Mouse (Mus musculus) heart, adult 2 months (tissue): ENCODE data around the gene Apol7c. TPM values are rescaled to one million over a fixed set of nuclear protein-coding genes. Genes with fewer than 3 reads are reported as not detected.
A peak's percentile ranks its signal among the peaks of the same experiment; 100 is the strongest.
"Not testable (repeated sequence)": the region's sequence is repeated elsewhere in the genome, so short reads cannot be mapped to it uniquely, and the experiment has no call there.

Experiments used
- DNase-seq, 2 experiments: peaks; one replicate each; pipeline ENCODE4 v3.0.0; 2021
- H3K27ac ChIP-seq: fragments of 200-600 bp; 2 replicates; pipeline ENCODE4 v1.8.1; 2022
- H3K27me3 ChIP-seq: fragments of 200-500 bp; 2 replicates; pipeline ENCODE4 v1.6.1; 2012; ENCODE audit warnings: mild to moderate bottlenecking, low read length, inconsistent platforms, mixed read lengths; ENCODE audit not compliant: control insufficient read depth, insufficient read depth
- H3K36me3 ChIP-seq: fragments of 200-500 bp; 2 replicates; pipeline ENCODE4 v1.6.1; 2012; ENCODE audit warnings: low read length, inconsistent platforms; ENCODE audit not compliant: control insufficient read depth, insufficient read depth
- H3K4me1 ChIP-seq: fragments of 200-500 bp; 2 replicates; pipeline ENCODE4 v1.6.1; 2011; ENCODE audit warnings: low read length; ENCODE audit not compliant: control insufficient read depth, insufficient read depth
- H3K4me3 ChIP-seq: fragments of 200-600 bp; 2 replicates; pipeline ENCODE4 v1.8.1; 2022
- H3K79me2 ChIP-seq: fragments of 200-500 bp; replicated peaks from 2 replicates; pipeline ENCODE4 v1.6.1; 2012; ENCODE audit warnings: mild to moderate bottlenecking, inconsistent platforms, low read length, moderate library complexity, mixed read lengths; ENCODE audit not compliant: control insufficient read depth, insufficient read depth
- H3K9ac ChIP-seq: fragments of 200-500 bp; 2 replicates; pipeline ENCODE4 v1.6.1; 2012; ENCODE audit warnings: low read depth, mild to moderate bottlenecking, control low read depth, inconsistent platforms, low read length, mixed read lengths
- CTCF ChIP-seq: fragments of 200-600 bp; IDR thresholded peaks from 2 replicates; pipeline ENCODE4 v1.8.1; 2022; ENCODE audit warnings: antibody characterized with exemption, mild to moderate bottlenecking, moderate library complexity
- EP300 ChIP-seq: fragments of 200-500 bp; IDR thresholded peaks from 2 replicates; pipeline ENCODE4 v1.6.1; 2011; ENCODE audit warnings: low read depth, low read length, control low read depth; ENCODE audit not compliant: insufficient read depth
- POLR2A ChIP-seq: fragments of 200-500 bp; IDR thresholded peaks from 2 replicates; pipeline ENCODE4 v1.6.1; 2011; ENCODE audit warnings: mild to moderate bottlenecking, low read depth, low read length, control low read depth; ENCODE audit not compliant: insufficient read depth
- WGBS: fragments of 180-500 bp; shearing (Covaris S2); methylation state at CpG from one replicate; pipeline ENCODE4 v1.1.7; 2018; 5-methylcytosine and 5-hydroxymethylcytosine counted together
- intact Hi-C: fragments of 180-260 bp; cut with DNase I; formaldehyde crosslinking; loops from one replicate; pipeline ENCODE4 v1.15.1; 2025
- polyA plus RNA-seq: library from polyadenylated mRNA; depleted of rRNA; stranded (reverse); fragments of >200 nt; gene quantifications from 2 replicates; pipeline ENCODE4 v1.2.3, GENCODE M21; 2012; rRNA removed
- total RNA-seq, 2 experiments: library from RNA; stranded (reverse); gene quantifications; 2 replicates each; pipeline ENCODE4 v1.2.3; 2021

The Apol7c gene
- total and polyA plus RNA-seq, 3 experiments: not detected

DNA sequence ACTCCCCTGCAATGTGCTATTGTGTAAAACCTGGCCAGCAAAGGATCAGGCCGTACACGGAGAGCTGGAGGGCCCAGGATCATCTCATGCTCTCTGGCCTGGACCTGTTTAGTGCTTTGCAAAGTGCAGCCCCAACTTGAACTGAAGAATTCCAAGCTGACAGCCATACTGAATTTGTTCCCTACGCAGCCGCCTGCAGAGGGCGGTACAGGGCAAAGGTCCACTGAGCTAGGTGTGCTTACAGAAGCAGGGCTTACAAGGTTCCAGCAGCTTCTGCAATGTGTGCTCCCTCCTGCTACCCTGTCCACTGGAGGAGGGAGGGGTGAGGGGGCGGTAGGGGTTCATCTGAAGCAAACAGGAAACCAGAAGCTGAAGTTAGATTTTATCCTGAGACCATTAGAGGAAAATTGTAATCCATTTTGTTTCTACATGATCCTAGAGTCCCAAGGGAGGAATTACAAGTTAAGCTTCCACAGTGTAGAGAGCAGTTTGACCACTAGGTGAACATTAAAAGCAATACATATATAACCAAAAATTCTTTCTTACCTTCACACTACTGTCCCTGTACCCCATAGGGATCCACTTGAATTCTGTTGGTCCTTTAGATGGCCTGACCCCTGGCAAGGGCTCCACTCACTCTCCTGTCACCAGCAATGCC, 9.8 kb downstream of the Apol7c start:
- H3K27me3 ChIP-seq, H3K4me3 ChIP-seq, H3K36me3 ChIP-seq, H3K9ac ChIP-seq, H3K79me2 ChIP-seq, H3K4me1 ChIP-seq, H3K27ac ChIP-seq: not testable (repeated sequence)
- intact Hi-C loops: loop anchor here (2.0 kb wide), 2 partner anchors 107 to 161 kb away; no protein-coding TSS in a partner anchor
- 13% methylated on average over 6 of the region's 6 CpGs for WGBS
- TF ChIP-seq CTCF (peak; percentile 66), EP300 (0 out of 2 replicates have a peak, but pooled peaks have one; percentile 25)
- peak; percentile 68 to 84 for DNase-seq

DNA sequence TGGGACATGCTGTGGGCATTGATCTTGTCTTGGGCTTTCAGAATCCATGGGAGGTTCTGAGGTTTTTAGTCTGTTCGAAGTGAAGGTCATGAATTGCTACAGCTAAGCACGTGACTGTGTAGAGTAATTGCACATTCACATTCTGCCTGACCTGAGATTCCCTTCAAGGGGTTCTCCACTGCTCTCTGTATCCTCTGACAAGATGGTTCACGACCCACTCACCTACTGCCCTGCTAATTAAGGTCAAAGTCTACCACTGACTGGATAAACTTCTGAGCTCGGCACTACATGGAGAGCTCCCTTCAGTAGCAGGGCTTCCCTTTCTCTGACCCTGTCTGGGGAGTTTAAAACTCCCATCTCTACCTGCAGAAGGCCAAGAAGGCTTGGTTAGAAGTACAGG, 12.5 kb downstream of the Apol7c start:
- H3K79me2 ChIP-seq, H3K4me3 ChIP-seq, H3K27ac ChIP-seq, intact Hi-C loops, H3K36me3 ChIP-seq, H3K27me3 ChIP-seq, H3K4me1 ChIP-seq, H3K9ac ChIP-seq, DNase-seq: not testable (repeated sequence)
- WGBS: 57% methylated on average over 4 of the region's 4 CpGs

DNA sequence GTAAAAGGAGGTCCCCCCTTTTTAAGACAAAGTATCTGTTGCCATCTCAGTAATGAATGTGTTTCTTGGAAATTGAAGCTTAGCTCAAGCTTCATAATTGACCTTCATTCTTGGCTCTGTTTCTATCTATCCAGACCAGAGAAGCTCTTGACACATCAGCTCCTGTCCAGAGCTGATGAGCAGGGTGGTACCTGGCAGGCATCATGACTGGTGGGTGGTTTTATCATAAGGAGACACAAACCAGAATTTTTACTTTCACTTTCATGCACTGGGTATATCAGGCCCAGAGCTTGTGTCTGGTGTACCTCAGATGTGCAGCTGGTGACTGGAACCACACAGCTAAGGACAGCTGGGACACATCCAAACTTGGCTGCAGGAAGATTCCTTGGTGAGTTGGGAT, 25.1 kb downstream of the Apol7c start, which contains the start of gene Apol11a:
TSS of gene Apol11a (plus strand) at position 306 of the 400 bp plus-strand sequence.
- intact Hi-C loops, DNase-seq, H3K4me3 ChIP-seq, H3K4me1 ChIP-seq, H3K9ac ChIP-seq, H3K27ac ChIP-seq, H3K27me3 ChIP-seq, H3K36me3 ChIP-seq, H3K79me2 ChIP-seq: not testable (repeated sequence)

DNA sequence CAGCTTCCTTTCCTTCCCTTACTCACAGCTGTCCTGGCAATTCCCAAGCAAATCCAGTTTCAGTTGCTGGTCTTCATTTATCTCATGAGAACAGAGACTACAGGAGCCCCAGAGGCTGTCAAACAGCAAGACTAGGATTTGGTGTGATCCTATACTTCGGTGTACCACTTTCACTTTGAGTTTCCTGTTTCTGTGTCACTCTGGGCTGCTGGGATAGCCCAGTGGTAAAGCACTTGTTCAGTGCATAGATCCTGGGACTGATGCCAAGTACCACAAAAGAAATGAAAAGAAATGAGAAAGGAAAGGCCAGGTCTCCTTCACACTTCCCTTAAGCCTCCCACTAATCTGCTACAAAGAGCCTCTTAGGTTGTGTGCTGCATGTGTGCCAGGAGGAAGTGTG, 38.4 kb downstream of the Apol7c start:
- H3K4me1 ChIP-seq, DNase-seq, H3K79me2 ChIP-seq, H3K27me3 ChIP-seq, intact Hi-C loops, H3K9ac ChIP-seq, H3K36me3 ChIP-seq, H3K27ac ChIP-seq, H3K4me3 ChIP-seq: not testable (repeated sequence)
- WGBS: 17% methylated on average over 1 of the region's 1 CpGs

DNA sequence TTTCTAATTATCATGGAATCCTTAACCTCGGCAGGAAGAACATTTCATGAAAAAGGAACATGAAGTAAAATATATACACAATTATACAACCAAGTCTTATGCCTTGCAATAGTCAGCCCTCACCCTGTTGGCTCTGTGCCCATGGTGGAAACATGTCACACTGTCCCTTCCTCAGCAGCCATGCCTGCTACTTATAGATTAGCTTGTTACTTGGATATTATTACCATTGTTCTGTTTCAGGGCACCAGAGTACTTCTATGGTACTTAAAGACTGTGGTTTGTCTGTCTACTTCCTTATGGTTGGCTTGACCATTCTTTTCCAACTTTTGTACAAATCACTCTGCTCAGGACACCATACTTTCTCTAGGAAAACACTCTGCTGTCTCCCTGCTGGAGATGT, 39.9 kb downstream of the Apol7c start:
- intact Hi-C loops, H3K4me3 ChIP-seq, H3K27me3 ChIP-seq, H3K4me1 ChIP-seq, H3K36me3 ChIP-seq, H3K79me2 ChIP-seq, DNase-seq, H3K9ac ChIP-seq, H3K27ac ChIP-seq: not testable (repeated sequence)
- no CpG with 5 or more reads among the region's 1 CpGs for WGBS

DNA sequence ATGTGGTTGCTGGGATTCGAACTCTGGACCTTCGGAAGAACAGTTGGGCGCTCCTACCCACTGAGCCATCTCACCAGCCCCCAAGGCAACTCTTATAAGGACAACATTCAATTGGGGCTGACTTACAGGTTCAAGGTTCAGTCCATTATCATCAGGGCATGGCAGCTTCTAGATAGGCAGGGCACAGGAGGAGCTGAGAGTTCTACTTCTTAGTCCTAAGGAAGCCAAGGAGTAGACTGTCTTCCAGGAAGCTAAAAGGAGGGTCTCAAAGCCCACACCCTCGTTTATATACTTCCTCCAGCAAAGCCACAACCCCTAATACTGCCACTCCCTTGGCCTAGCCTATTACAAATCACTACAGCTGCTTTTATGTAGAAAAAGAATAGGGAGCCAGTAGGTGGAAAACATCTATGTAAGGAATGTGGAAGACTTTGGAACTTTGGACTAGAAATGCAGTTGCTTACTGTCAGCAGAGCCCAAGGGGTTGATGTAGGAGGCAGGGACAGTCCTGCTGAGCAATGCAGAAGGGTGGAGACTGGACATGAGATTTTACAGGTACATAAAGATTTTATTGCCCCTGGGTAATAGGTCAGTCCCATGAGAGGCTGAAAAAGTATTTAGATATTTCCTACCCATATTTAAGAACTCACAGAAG, 50.8 kb downstream of the Apol7c start:
- H3K9ac ChIP-seq: no peak overlapping the region
- no peaks in the 10 kb centered on the region for H3K4me1 ChIP-seq
- H3K27ac ChIP-seq: no peak overlapping the region
- no peak for DNase-seq
- 64% methylated on average over 4 of the region's 4 CpGs for WGBS
- H3K27me3 ChIP-seq: no peaks in the 10 kb centered on the region
- no peaks in the 10 kb centered on the region for H3K36me3 ChIP-seq
- TF ChIP-seq POLR2A: no peak
- TF ChIP-seq EP300: no peak
- TF ChIP-seq CTCF: no peak
- no peaks in the 10 kb centered on the region for H3K79me2 ChIP-seq
- H3K4me3 ChIP-seq: no peak overlapping the region
- intact Hi-C loops: no loop called here

DNA sequence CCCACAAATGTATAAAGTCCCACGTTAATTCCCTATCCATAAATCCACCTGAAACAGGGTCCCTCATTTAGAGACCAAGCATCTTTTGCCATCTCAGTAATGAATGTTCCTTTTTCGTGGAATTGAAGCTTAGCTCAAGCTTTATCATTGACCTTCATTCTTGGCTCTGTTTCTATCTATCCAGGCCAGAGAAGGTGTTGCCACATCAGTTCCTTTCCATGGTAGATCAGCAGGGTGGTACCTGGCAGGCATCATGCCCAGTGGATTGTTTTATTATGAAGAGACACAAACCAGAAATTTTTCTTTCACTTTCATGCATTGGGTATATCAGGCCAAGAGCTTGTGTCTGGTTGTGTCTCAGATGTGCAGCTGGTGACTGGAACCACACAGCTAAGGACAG, 56.4 kb downstream of the Apol7c start, which contains the start of gene Apol10a:
TSS of gene Apol10a (plus strand) at position 355 of the 400 bp plus-strand sequence.
- 60% methylated on average over 2 of the region's 2 CpGs for WGBS
- H3K4me3 ChIP-seq, H3K79me2 ChIP-seq, DNase-seq, H3K36me3 ChIP-seq, H3K27me3 ChIP-seq, H3K27ac ChIP-seq, H3K4me1 ChIP-seq, intact Hi-C loops, H3K9ac ChIP-seq: not testable (repeated sequence)

Other genes with a start within 250 kb of the Apol7c start
- gene Rbfox2, start 226.3 kb downstream of the Apol7c start, total RNA-seq: 100 to 1,000 TPM; 106 to 110 TPM
- 86.0 and 145 TPM in 2 replicates for gene Rbfox2, start 226.3 kb downstream of the Apol7c start, polyA plus RNA-seq
- gene Apol7a, start 134.2 kb downstream of the Apol7c start, total RNA-seq: under 1 TPM in 1 of 2 experiments, not detected in 1; 0.13 TPM
- 0.23 and 0.29 TPM in 2 replicates for gene Apol7a, start 134.2 kb downstream of the Apol7c start, polyA plus RNA-seq
- under 1 TPM; 0.27 to 0.39 TPM for gene Apol9a, start 122.2 kb downstream of the Apol7c start, total RNA-seq
- gene Apol9a, start 122.2 kb downstream of the Apol7c start, polyA plus RNA-seq: 0.73 and 1.00 TPM in 2 replicates
- gene Apol7b, start 85.8 kb downstream of the Apol7c start, total RNA-seq: under 1 TPM; 0.21 to 0.43 TPM
- gene Apol7b, start 85.8 kb downstream of the Apol7c start, polyA plus RNA-seq: 0.10 TPM in 1 of 2 replicates, not detected in the other
- under 1 TPM in 1 of 2 experiments, not detected in 1; 0.07 TPM for gene Apol10a, start 56.3 kb downstream of the Apol7c start, total RNA-seq
- not detected in 2 replicates for gene Apol10a, start 56.3 kb downstream of the Apol7c start, polyA plus RNA-seq
- gene Apol11a, start 25.0 kb downstream of the Apol7c start, total RNA-seq: not detected
- gene Apol11a, start 25.0 kb downstream of the Apol7c start, polyA plus RNA-seq: not detected in 2 replicates
- not detected for gene 1700025B11Rik, start 28.6 kb upstream of the Apol7c start, total RNA-seq
- gene 1700025B11Rik, start 28.6 kb upstream of the Apol7c start, polyA plus RNA-seq: not detected in 2 replicates
- 1 to 10 TPM; 1.3 to 3.0 TPM for gene Apol10b, start 62.8 kb upstream of the Apol7c start, total RNA-seq
- 1.9 and 2.8 TPM in 2 replicates for gene Apol10b, start 62.8 kb upstream of the Apol7c start, polyA plus RNA-seq
- gene Gm36245, start 65.9 kb upstream of the Apol7c start, total RNA-seq: not detected
- gene Gm36245, start 65.9 kb upstream of the Apol7c start, polyA plus RNA-seq: 0.45 TPM in 1 of 2 replicates, not detected in the other
- gene Apol11b, start 110.0 kb upstream of the Apol7c start, total RNA-seq: 1 to 10 TPM; 1.3 to 8.1 TPM
- 0.26 and 6.2 TPM in 2 replicates for gene Apol11b, start 110.0 kb upstream of the Apol7c start, polyA plus RNA-seq
- under 1 TPM in 1 of 2 experiments, not detected in 1; 0.48 TPM for gene Apol7e, start 165.5 kb upstream of the Apol7c start, total RNA-seq
- gene Apol7e, start 165.5 kb upstream of the Apol7c start, polyA plus RNA-seq: 0.23 and 0.43 TPM in 2 replicates
- not detected for gene Apol9b, start 195.7 kb upstream of the Apol7c start, total RNA-seq
- gene Apol9b, start 195.7 kb upstream of the Apol7c start, polyA plus RNA-seq: 0.53 and 1.7 TPM in 2 replicates
- under 1 TPM in 1 of 2 experiments, not detected in 1; 0.55 TPM for gene Apol8, start 223.7 kb upstream of the Apol7c start, total RNA-seq
- gene Apol8, start 223.7 kb upstream of the Apol7c start, polyA plus RNA-seq: 0.06 TPM in 1 of 2 replicates, not detected in the other